Mouse (Mus musculus) heart, postnatal 36 days (tissue): Measurements from ENCODE around the gene Rhbdf2. TPM values are rescaled to one million over a fixed set of nuclear protein-coding genes. Genes with fewer than 3 reads are reported as not detected.
A peak's percentile ranks its signal among the peaks of the same experiment; 100 is the strongest.

Experiments
- DNase-seq, 2 experiments: peaks; one replicate each; pipeline ENCODE4 v3.0.0; 2021 to 2022
- intact Hi-C: fragments of 180-260 bp; cut with DNase I; formaldehyde crosslinking; loops from one replicate; pipeline ENCODE4 v1.15.1; 2025
- total RNA-seq, 2 experiments: library from RNA; stranded (reverse); gene quantifications; 2 replicates each; pipeline ENCODE4 v1.2.3; 2021

Gene Rhbdf2
- total RNA-seq, 2 experiments from 2014 or later, result 10.3 to 15.3 TPM

DNA sequence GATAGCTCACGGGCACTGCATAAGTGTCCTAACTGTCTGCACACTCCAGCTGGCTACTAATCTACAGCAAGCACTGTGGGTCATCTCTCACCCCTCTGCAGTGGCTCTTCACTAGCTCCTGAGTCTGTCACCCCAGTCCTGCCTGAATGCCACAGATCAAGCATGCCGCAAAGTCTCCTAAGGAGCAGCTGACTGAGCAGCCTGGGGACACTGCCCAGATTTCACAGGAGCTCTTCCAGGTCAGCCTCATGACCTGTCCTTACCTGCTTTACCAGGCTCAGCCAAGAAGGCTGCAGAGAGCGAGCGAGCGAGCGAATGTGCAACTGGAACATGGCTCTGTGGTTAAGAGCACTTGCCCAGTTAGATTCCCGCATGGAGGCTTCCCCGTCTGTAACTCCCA, 59.3 kb downstream of the Rhbdf2 start:
- DNase-seq, result no peak
- intact Hi-C loops, result no loop called here

DNA sequence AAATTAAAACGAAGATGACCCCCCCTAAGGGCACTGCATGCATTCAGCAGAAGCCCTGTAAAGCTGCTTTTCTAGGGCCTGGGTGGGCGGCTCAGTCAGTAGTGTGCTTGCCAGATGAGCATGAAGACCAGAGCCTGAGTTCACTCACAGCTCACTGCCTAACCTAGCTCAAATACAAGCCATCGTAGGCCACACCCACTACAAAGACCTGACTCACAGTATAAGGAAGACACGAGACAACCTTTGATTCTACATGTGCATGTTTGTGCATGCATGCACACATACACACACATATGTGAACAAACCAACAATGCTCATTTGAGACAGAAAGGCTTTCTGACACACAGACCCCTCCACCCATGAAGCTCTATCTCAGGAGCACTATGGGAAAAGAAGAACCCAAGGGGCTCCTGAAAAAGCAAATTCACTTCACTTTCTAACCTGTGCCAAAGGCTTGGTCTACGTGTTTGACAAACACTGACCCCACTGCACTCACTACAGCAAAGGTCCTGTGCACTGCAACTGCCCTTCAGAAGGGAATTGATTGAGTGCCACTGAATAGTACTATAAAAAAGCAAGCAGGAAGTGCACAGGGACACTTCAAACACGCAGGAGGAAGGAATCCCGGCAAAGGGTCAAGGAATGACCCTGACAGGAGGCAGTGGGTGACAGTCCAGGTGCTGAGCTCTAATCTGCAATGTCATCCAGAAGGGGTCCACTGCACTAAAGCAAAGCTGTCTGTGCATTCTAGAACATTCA, 61.4 kb downstream of the Rhbdf2 start:
- intact Hi-C loops, result no loop called here

DNA sequence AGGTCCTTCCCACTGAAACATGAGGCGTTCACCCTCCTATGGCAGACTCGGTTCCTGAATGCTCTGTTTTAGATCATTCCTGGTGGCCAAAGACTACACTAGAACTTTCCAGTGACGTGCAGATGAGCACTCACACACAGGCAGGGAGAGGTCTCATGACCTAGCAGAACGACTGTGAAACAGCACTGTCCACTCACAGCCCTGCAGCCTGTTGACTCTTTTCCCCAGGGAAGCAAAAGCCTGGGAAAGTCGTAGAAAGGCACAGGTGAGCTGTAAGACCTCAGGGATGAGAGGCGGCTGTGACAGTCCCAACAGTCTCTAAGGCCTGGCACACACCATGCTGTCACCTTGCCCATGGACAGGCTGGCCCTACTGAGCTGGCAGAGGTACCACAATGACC, 70.5 kb downstream of the Rhbdf2 start:
- intact Hi-C loops, result no loop called here
- DNase-seq, result no peak

More for the DNA sequence above, 61.4 kb downstream of the Rhbdf2 start:
- no peak for DNase-seq

DNA sequence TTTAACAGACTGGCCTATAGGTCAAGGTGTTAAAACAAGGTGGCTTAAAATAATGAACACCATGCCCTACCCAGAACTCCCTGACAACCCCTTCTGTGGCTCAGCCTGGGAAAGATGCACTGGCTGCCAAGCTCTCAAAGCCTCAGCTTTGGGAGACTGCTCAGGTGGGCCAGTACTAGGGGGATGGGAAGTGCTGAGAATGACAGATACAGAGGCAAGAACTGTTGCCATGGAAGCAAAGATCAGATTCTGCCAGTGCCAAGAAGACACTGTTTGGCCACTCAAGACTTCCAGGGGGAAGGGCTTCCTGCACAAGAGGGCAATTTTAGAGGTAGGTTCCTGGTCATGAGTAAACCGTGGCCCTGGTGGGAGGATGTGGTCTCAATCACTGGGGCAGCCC, 71.2 kb downstream of the Rhbdf2 start:
- DNase-seq, result no peak
- intact Hi-C loops, result no loop called here

DNA sequence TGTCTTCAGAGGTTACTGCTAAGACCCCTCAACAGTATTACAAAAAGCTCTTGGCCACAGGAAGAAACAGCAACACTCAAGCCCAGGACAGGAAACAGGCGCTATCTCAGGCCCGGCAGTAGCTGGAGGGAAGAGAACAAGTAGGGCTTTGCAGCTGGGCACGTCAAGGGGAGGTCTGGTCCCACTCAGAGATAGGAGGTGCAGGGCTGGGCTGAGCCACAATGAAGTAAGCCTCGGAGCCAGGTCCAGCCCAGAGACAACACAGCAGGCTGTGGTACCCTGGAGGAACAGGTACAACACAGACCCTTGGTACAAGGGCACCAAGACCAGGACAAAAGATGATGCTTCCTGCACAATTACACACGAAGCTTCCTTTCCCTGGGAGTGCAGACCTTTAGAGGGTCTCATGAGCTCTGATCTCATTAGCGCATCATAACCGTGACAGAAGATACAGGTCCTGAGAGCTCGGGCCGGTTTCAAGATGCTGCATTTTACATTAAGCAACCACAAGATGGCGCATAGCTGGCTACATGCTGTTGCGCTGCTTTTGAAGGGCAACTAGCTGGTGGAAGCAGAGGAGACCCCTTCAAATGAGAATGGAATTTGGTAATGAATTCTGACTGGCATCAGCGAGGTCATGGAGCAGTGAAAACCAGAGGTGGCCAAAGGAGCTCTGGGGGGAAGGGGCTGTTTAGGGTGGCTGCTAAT, 72.5 kb downstream of the Rhbdf2 start:
- DNase-seq, result peak in 1 of 2 experiments; percentile 49

DNA sequence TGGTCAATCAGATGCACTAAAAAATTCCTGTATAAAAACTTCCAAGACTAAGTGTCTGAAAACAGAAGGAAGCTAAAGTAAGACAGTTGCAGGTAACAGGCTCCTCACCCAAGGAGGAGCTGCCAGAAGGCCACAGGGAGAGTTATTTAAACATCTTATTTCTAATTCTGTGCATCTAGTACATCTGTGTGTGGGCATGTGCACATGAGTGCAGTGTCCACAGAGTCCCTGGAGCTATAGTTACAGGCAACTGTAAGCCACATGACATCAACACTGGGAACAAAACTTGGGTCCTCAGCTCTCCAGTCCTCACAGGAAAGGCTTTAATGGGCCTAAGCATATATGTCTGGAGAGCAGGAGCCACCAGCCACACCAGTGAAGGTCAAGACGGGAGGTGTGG, 74.6 kb downstream of the Rhbdf2 start:
- intact Hi-C loops, result no loop called here
- no peak for DNase-seq

More for the DNA sequence above, 72.5 kb downstream of the Rhbdf2 start:
- intact Hi-C loops, result loop anchor here (1.0 kb wide), 1 partner anchor 75 kb away; no protein-coding TSS in a partner anchor

DNA sequence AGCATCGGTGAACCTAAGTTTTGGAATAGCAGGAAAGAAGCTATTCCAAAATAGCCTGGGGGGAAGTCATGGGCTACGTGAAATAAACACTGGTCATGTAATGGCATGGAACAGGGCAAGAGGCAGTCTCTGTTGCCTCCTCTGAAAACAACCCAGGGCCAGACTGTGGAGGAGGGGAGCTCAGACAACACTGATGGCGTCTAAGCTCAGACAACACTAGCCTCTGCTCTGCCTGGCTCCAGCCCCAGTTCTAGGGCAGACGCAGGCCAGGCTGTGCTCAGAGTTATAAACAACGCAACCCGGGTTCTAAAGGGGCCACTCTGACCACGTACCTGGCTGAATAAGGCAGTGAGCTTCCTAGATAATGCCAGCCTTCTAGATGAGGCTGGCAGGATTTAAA, 76.1 kb downstream of the Rhbdf2 start:
- intact Hi-C loops, result no loop called here
- no peak for DNase-seq

DNA sequence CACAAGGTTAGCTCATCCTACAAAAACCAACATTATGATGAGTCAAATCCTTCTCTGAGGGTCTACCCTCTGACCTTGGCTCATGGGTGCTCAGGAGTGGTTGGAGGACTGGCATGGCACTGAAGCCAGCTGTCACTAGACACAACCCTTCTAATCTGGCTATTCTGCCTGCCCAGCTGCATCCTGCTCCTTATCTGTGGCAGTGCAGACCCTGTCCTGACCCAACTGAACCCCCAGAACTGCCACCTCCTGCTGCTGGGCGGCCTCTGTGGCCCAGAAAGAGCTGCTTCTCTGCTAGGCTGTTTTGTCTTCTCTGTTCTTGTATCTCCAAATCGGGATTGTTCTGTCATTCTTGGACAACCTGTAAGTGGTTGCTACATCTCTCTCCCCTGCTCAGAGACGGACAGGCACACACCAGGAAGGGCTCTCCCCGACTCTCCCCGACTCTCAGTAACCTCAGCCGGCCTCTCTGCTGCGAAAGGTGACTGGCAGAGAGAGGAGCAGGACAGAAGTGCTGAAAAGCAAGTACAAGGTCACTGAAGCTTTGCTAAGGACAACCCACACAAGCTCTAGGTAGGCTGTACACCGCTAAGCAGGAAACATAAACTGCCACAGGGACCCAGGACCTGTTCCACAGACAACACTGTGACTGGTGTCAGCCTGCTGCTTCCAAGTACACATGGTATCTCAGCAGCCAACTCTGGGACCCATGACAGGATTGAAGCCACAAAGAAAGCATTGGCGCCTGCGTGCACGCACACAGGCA, 77.4 kb downstream of the Rhbdf2 start:
- DNase-seq, result no peak
- intact Hi-C loops, result no loop called here

DNA sequence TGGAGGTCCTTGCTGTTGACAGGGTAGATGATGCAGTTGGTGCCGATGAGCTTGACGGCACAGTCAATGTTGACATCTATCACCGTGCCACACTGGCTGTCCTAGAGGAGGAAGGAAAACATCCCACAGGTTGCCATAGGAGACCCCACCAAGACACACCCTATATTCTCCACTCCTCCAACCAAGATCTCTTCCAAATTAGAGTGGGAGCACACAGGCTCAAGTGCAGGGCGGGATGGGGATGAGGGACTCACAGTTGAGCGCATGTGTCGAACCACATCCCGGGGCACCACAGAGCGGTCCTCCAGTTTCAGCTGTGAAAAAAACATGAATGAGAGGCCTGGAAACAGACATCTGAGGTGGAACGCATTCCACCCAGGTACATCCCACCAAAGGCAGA, 78.0 kb downstream of the Rhbdf2 start:
- no peak for DNase-seq
- intact Hi-C loops, result no loop called here

Other genes with a start within 250 kb of the Rhbdf2 start
- 1 to 10 TPM; 5.8 to 6.1 TPM for gene Rnf157, start 214.0 kb downstream of the Rhbdf2 start, total RNA-seq
- gene Ubald2, start 192.9 kb downstream of the Rhbdf2 start, total RNA-seq, result 10 to 100 TPM; 40.4 to 44.9 TPM
- under 1 TPM in 1 of 2 experiments, not detected in 1; 0.11 TPM for gene Qrich2, start 160.8 kb downstream of the Rhbdf2 start, total RNA-seq
- gene Prpsap1, start 132.8 kb downstream of the Rhbdf2 start, total RNA-seq, result 10 to 100 TPM; 30.9 to 34.6 TPM
- gene Sphk1, start 96.1 kb downstream of the Rhbdf2 start, total RNA-seq, result 1 to 10 TPM; 1.0 to 1.2 TPM
- gene Ube2o, start 45.6 kb downstream of the Rhbdf2 start, total RNA-seq, result 10 to 100 TPM; 28.5 to 29.7 TPM
- not detected for gene Aanat, start 40.6 kb downstream of the Rhbdf2 start, total RNA-seq
- 1 to 10 TPM in 1 of 2 experiments, under 1 TPM in 1; 0.97 to 1.8 TPM for gene Prcd, start 26.5 kb upstream of the Rhbdf2 start, total RNA-seq
- gene Cygb, start 27.3 kb upstream of the Rhbdf2 start, total RNA-seq, result 10 to 100 TPM; 39.8 to 50.8 TPM
- gene St6galnac1, start 148.5 kb upstream of the Rhbdf2 start, total RNA-seq, result not detected
- 10 to 100 TPM; 18.1 to 21.1 TPM for gene Mxra7, start 201.0 kb upstream of the Rhbdf2 start, total RNA-seq
- gene Mettl23, start 216.3 kb upstream of the Rhbdf2 start, total RNA-seq, result 10 to 100 TPM; 40.0 to 41.1 TPM
- 10 to 100 TPM; 29.5 to 34.9 TPM for gene Jmjd6, start 216.4 kb upstream of the Rhbdf2 start, total RNA-seq
- gene Mfsd11, start 225.4 kb upstream of the Rhbdf2 start, total RNA-seq, result 10 to 100 TPM; 30.3 to 33.5 TPM
- gene Srsf2, start 226.1 kb upstream of the Rhbdf2 start, total RNA-seq, result 100 to 1,000 TPM in 1 of 2 experiments, 10 to 100 TPM in 1; 94.5 to 116 TPM